Mouse (Mus musculus) MEL (cell line): ENCODE measurements around the gene Lrrfip1. TPM values are rescaled to one million over a fixed set of nuclear protein-coding genes. Genes with fewer than 3 reads are reported as not detected.

Experiments
- DNase-seq: peaks from one replicate; pipeline ENCODE4 v3.0.0; 2011; ENCODE audit warnings: low read depth, low spot score
- H3K27ac ChIP-seq: 2 replicates; pipeline ENCODE4 v1.5.1; 2012; ENCODE audit warnings: low read depth, mild to moderate bottlenecking, control low read depth, low read length, moderate library complexity; ENCODE audit not compliant: control insufficient read depth
- H3K27me3 ChIP-seq, 2 experiments: fragments of 150-350 bp in 1 of 2; sonication (generic) in 1 of 2; 2 replicates each; pipeline ENCODE4 v1.6.1; 2012; ENCODE audit warnings: low read length in 2 of 2, mild to moderate bottlenecking in 2 of 2, improper control_type of control experiment in 1 of 2, moderate library complexity in 1 of 2; ENCODE audit not compliant: insufficient read depth in 2 of 2, control insufficient read depth in 1 of 2
- H3K36me3 ChIP-seq, 2 experiments: 2 replicates each; pipeline ENCODE4 v1.6.1; 2012 to 2014; ENCODE audit warnings: low read length in 2 of 2, improper control_type of control experiment in 1 of 2, inconsistent platforms in 1 of 2, mild to moderate bottlenecking in 1 of 2; ENCODE audit not compliant: insufficient read depth in 2 of 2, control insufficient read depth in 1 of 2
- H3K4me1 ChIP-seq, 2 experiments: fragments of 150-350 bp in 1 of 2; sonication (generic) in 1 of 2; 2 replicates each; pipeline ENCODE4 v1.6.1; 2012; ENCODE audit warnings: low read length in 2 of 2, improper control_type of control experiment in 1 of 2, mild to moderate bottlenecking in 1 of 2; ENCODE audit not compliant: insufficient read depth in 2 of 2, control insufficient read depth in 1 of 2
- H3K4me3 ChIP-seq, 2 experiments: fragments of 150-350 bp in 1 of 2; sonication (generic) in 1 of 2; 2 replicates each; pipeline ENCODE4 v1.5.1; 2012; ENCODE audit warnings: low read depth in 2 of 2, low read length in 2 of 2, mild to moderate bottlenecking in 2 of 2, moderate library complexity in 2 of 2, control low read depth in 1 of 2, improper control_type of control experiment in 1 of 2; ENCODE audit not compliant: control insufficient read depth in 1 of 2, insufficient read depth in 1 of 2
- H3K79me2 ChIP-seq: 2 replicates; pipeline ENCODE4 v1.6.1; 2012; ENCODE audit warnings: mild to moderate bottlenecking, low read length, moderate library complexity; ENCODE audit not compliant: control insufficient read depth, poor library complexity, insufficient read depth
- H3K9ac ChIP-seq: 2 replicates; pipeline ENCODE4 v1.6.1; 2012; ENCODE audit warnings: low read depth, mild to moderate bottlenecking, control low read depth, low read length, moderate library complexity; ENCODE audit not compliant: control insufficient read depth, poor library complexity, severe bottlenecking
- H3K9me3 ChIP-seq: fragments of 150-350 bp; sonication (generic); replicated peaks from 2 replicates; pipeline ENCODE4 v1.6.1; 2012; ENCODE audit warnings: mild to moderate bottlenecking, low read length, improper control_type of control experiment, moderate library complexity; ENCODE audit not compliant: insufficient read depth
- CHD1 ChIP-seq: IDR thresholded peaks from 2 replicates; pipeline ENCODE4 v1.6.1; 2012; ENCODE audit warnings: low read depth, mild to moderate bottlenecking, inconsistent platforms, low read length, improper control_type of control experiment
- CTCF ChIP-seq, 3 experiments: IDR thresholded peaks in 2 of 3; conservative IDR thresholded peaks in 1 of 3; 2 replicates each; pipeline ENCODE4 v1.5.1; 2011 to 2012; ENCODE audit warnings: low read length in 3 of 3, low read depth in 2 of 3, mild to moderate bottlenecking in 2 of 3, improper control_type of control experiment in 1 of 3, inconsistent platforms in 1 of 3, mixed read lengths in 1 of 3, moderate library complexity in 1 of 3; ENCODE audit not compliant: control insufficient read depth in 1 of 3, insufficient read depth in 1 of 3, poor library complexity in 1 of 3, severe bottlenecking in 1 of 3
- E2F4 ChIP-seq: IDR thresholded peaks from 2 replicates; pipeline ENCODE4 v1.6.1; 2011; ENCODE audit warnings: low read depth, low read length, improper control_type of control experiment, borderline replicate concordance
- HCFC1 ChIP-seq: IDR thresholded peaks from 2 replicates; pipeline ENCODE4 v1.6.1; 2012; ENCODE audit warnings: low read depth, mild to moderate bottlenecking, inconsistent platforms, low read length, improper control_type of control experiment, moderate library complexity
- JUND ChIP-seq: IDR thresholded peaks from 2 replicates; pipeline ENCODE4 v1.6.1; 2011; ENCODE audit warnings: low read depth, mild to moderate bottlenecking, improper control_type of control experiment, low read length
- KAT2A ChIP-seq: conservative IDR thresholded peaks from 2 replicates; pipeline ENCODE4 v1.6.1; 2012; ENCODE audit warnings: low read depth, low read length, improper control_type of control experiment, inconsistent platforms
- MAFK ChIP-seq: IDR thresholded peaks from 2 replicates; pipeline ENCODE4 v1.6.1; 2011; ENCODE audit warnings: low read depth, mild to moderate bottlenecking, low read length, improper control_type of control experiment, borderline replicate concordance
- MAZ ChIP-seq: IDR thresholded peaks from 2 replicates; pipeline ENCODE4 v1.6.1; 2012; ENCODE audit warnings: low read depth, mild to moderate bottlenecking, inconsistent platforms, low read length, improper control_type of control experiment
- MYC ChIP-seq: IDR thresholded peaks from 2 replicates; pipeline ENCODE4 v1.6.1; 2011; ENCODE audit warnings: low read depth, mild to moderate bottlenecking, low read length, improper control_type of control experiment, moderate library complexity
- NRF1 ChIP-seq: IDR thresholded peaks from 2 replicates; pipeline ENCODE4 v1.6.1; 2014; ENCODE audit warnings: low read depth, mild to moderate bottlenecking, inconsistent platforms, low read length, improper control_type of control experiment, moderate library complexity; ENCODE audit not compliant: poor library complexity, insufficient read depth, severe bottlenecking
- POLR2A ChIP-seq, 2 experiments: IDR thresholded peaks; 2 replicates each; pipeline ENCODE4 v1.6.1; 2011 to 2012; ENCODE audit warnings: low read length in 2 of 2, mild to moderate bottlenecking in 2 of 2, control low read depth in 1 of 2, improper control_type of control experiment in 1 of 2, low read depth in 1 of 2, moderate library complexity in 1 of 2; ENCODE audit not compliant: control insufficient read depth in 1 of 2, insufficient read depth in 1 of 2, poor library complexity in 1 of 2
- POLR2AphosphoS2 ChIP-seq: IDR thresholded peaks from 2 replicates; pipeline ENCODE4 v1.6.1; 2011; ENCODE audit warnings: low read length, improper control_type of control experiment
- RAD21 ChIP-seq: IDR thresholded peaks from 2 replicates; pipeline ENCODE4 v1.6.1; 2011; ENCODE audit warnings: mild to moderate bottlenecking, low read depth, low read length, improper control_type of control experiment
- RCOR1 ChIP-seq: IDR thresholded peaks from 2 replicates; pipeline ENCODE4 v1.6.1; 2012; ENCODE audit warnings: low read depth, mild to moderate bottlenecking, inconsistent platforms, low read length, improper control_type of control experiment
- SIN3A ChIP-seq: IDR thresholded peaks from 2 replicates; pipeline ENCODE4 v1.6.1; 2012; ENCODE audit warnings: low read length, improper control_type of control experiment, inconsistent platforms
- SMC3 ChIP-seq: IDR thresholded peaks from 2 replicates; pipeline ENCODE4 v1.6.1; 2011; ENCODE audit warnings: low read depth, low read length, improper control_type of control experiment
- TAL1 ChIP-seq: IDR thresholded peaks from 2 replicates; pipeline ENCODE4 v1.6.1; 2012; ENCODE audit warnings: mild to moderate bottlenecking, inconsistent platforms, low read length, moderate library complexity, mixed read lengths
- TBP ChIP-seq: IDR thresholded peaks from 2 replicates; pipeline ENCODE4 v1.8.0; 2011; ENCODE audit warnings: low read depth, low read length, improper control_type of control experiment
- TCF12 ChIP-seq: IDR thresholded peaks from 2 replicates; pipeline ENCODE4 v1.6.1; 2014; ENCODE audit warnings: low read depth, mild to moderate bottlenecking, inconsistent platforms, low read length, improper control_type of control experiment, moderate library complexity
- UBTF ChIP-seq: IDR thresholded peaks from 2 replicates; pipeline ENCODE4 v1.6.1; 2012; ENCODE audit warnings: low read depth, mild to moderate bottlenecking, inconsistent platforms, low read length, improper control_type of control experiment, moderate library complexity, borderline replicate concordance; ENCODE audit not compliant: insufficient read depth
- USF1 ChIP-seq: IDR thresholded peaks from 2 replicates; pipeline ENCODE4 v1.6.1; 2014; ENCODE audit warnings: low read depth, mild to moderate bottlenecking, inconsistent platforms, low read length, improper control_type of control experiment, moderate library complexity
- USF2 ChIP-seq, 2 experiments: IDR thresholded peaks; 2 replicates each; pipeline ENCODE4 v1.6.1; 2011 to 2012; ENCODE audit warnings: improper control_type of control experiment in 2 of 2, low read length in 2 of 2, borderline replicate concordance in 1 of 2, inconsistent platforms in 1 of 2, low read depth in 1 of 2, mild to moderate bottlenecking in 1 of 2; ENCODE audit not compliant: insufficient read depth in 1 of 2
- ZKSCAN1 ChIP-seq: IDR thresholded peaks from 2 replicates; pipeline ENCODE4 v1.6.1; 2012; ENCODE audit warnings: low read depth, mild to moderate bottlenecking, inconsistent platforms, low read length, improper control_type of control experiment, moderate library complexity
- ZMIZ1 ChIP-seq: IDR thresholded peaks from 2 replicates; pipeline ENCODE4 v1.6.1; 2012; ENCODE audit warnings: low read depth, mild to moderate bottlenecking, inconsistent platforms, low read length, improper control_type of control experiment, moderate library complexity
- polyA plus RNA-seq, 2 experiments: library from polyadenylated mRNA; stranded (reverse) in 1 of 2; unstranded in 1 of 2; fragments of >175 nt in 1 of 2; fragments of >200 nt in 1 of 2; gene quantifications; 2 replicates each; pipeline versions ENCODE4 v1.2.1 to v1.2.4; 2012; ENCODE audit warnings: low replicate concordance in 2 of 2, low read depth in 1 of 2; ENCODE audit not compliant: insufficient read length in 2 of 2, insufficient read depth in 1 of 2, missing spikeins in 1 of 2
- total RNA-seq: library from RNA; depleted of rRNA; stranded (reverse); fragments of 300-350 nt; gene quantifications from 2 replicates; pipeline ENCODE4 v1.2.3, GENCODE M21; 2012

Lrrfip1 gene
- total and polyA plus RNA-seq, 3 experiments: 12.9 to 15.4 TPM; not detected in 1

GRCm38 (mm10) chr1:91070547-91070946 lies 72.0 kb downstream of the Lrrfip1 start:
- H3K27ac ChIP-seq: no peak overlapping the region
- peaks cover 0 to 15% of the 10 kb centered on the region in 2 experiments; a peak in 2 of 4 replicates for H3K36me3 ChIP-seq
- no peaks in the 10 kb centered on the region for H3K9me3 ChIP-seq
- no peak for TF ChIP-seq UBTF
- TF ChIP-seq MAFK: no peak
- TF ChIP-seq USF1: no peak
- TF ChIP-seq NRF1: no peak
- peak; percentile 91 for TF ChIP-seq ZKSCAN1
- no peak overlapping the region for H3K4me3 ChIP-seq
- H3K79me2 ChIP-seq: no peaks in the 10 kb centered on the region
- H3K4me1 ChIP-seq: peaks cover 10 to 18% of the 10 kb centered on the region in 2 experiments
- no peak for DNase-seq
- no peaks in the 10 kb centered on the region for H3K27me3 ChIP-seq
- no peak overlapping the region for H3K9ac ChIP-seq

DNA sequence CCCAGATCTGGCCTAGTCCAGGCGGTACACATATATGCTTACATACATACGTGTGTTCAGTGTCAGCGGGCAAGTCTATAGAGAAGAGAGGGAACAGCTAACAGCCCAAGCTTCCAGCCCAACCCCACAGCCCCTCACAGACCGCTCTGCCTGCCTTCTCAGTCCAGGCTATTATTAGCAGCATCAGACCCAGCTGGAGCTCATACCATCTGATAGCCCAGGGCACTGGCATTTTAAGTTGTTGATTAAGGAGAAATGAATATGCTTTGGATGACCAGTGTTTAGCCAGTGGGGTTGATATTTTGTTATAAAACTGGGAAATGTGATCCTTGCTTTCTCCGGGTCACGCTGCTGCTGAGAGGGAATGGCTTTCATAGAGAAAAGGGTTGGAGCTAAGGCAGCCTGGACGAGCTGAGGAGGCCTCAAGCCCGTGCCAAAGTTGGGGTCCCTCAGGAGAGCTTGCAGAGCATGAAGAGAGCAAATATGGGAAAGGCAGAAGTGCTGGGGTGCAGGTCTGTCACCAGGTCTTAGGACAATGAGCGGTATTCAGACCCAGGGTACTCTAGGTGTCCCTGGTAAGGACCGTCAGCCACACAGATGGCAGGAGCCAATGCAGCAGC lies 73.2 kb downstream of the Lrrfip1 start:
- no peaks in the 10 kb centered on the region for H3K9me3 ChIP-seq
- no peak overlapping the region for H3K9ac ChIP-seq
- no peaks in the 10 kb centered on the region for H3K79me2 ChIP-seq
- DNase-seq: no peak
- no peak overlapping the region for H3K4me3 ChIP-seq
- no peak overlapping the region for H3K27ac ChIP-seq
- TF ChIP-seq JUND (no peak), USF2 (IDR thresholded peaks at IDR 0.05; ENCODE audit: borderline replicate concordance in 1 of 2, insufficient read depth in 1 of 2, low read depth in 1 of 2, low read length in 2 of 2) (no peak), TAL1 (no peak), MYC (no peak), RAD21 (no peak), MAFK (no peak), MAZ (no peak), TBP (no peak), SMC3 (no peak)
- peaks cover 0 to 5% of the 10 kb centered on the region in 2 experiments; a peak in 3 of 4 replicates for H3K4me1 ChIP-seq
- peaks cover 0 to 2% of the 10 kb centered on the region in 2 experiments; a peak in 2 of 4 replicates for H3K36me3 ChIP-seq
- no peaks in the 10 kb centered on the region for H3K27me3 ChIP-seq

GRCm38 (mm10) chr1:91076946-91077345 lies 78.4 kb downstream of the Lrrfip1 start:
- H3K27ac ChIP-seq: no peak overlapping the region
- no peak overlapping the region for H3K9ac ChIP-seq
- no peaks in the 10 kb centered on the region for H3K27me3 ChIP-seq
- no peak overlapping the region for H3K4me3 ChIP-seq
- no peaks in the 10 kb centered on the region for H3K4me1 ChIP-seq
- no peaks in the 10 kb centered on the region for H3K79me2 ChIP-seq
- no peaks in the 10 kb centered on the region for H3K36me3 ChIP-seq
- TF ChIP-seq RCOR1: no peak
- TF ChIP-seq E2F4: no peak
- no peak for TF ChIP-seq POLR2A (IDR thresholded peaks at IDR 0.05; ENCODE audit: control insufficient read depth in 1 of 2, insufficient read depth in 1 of 2, low read depth in 1 of 2, low read length in 2 of 2, poor library complexity in 1 of 2)
- TF ChIP-seq HCFC1: no peak
- no peak for TF ChIP-seq CHD1
- TF ChIP-seq MAFK: no peak
- no peak for TF ChIP-seq CTCF (IDR thresholded peaks at IDR 0.05 in 2 of 3, conservative IDR thresholded peaks at IDR 0.05 in 1 of 3; ENCODE audit: control insufficient read depth in 1 of 3, insufficient read depth in 1 of 3, low read depth in 2 of 3, low read length in 3 of 3, poor library complexity in 1 of 3, severe bottlenecking in 1 of 3)
- no peak for TF ChIP-seq SIN3A
- no peak for TF ChIP-seq KAT2A
- TF ChIP-seq POLR2AphosphoS2: no peak
- no peak for TF ChIP-seq TCF12
- no peak for TF ChIP-seq SMC3
- TF ChIP-seq ZMIZ1: no peak
- no peak for DNase-seq
- no peaks in the 10 kb centered on the region for H3K9me3 ChIP-seq
